Mouse (Mus musculus) right cerebral cortex, postnatal 10 days (tissue): ENCODE measurements around the gene Mmp21.

Experiments
- DNase-seq, 2 experiments: peaks; one replicate each; pipeline ENCODE4 v3.0.0; 2021; ENCODE audit warnings: low spot score in 2 of 2

Mmp21 gene

GRCm38 (mm10) chr7:133662467-133662866, 17.4 kb downstream of the Mmp21 start:
- DNase-seq = no peak

DNA sequence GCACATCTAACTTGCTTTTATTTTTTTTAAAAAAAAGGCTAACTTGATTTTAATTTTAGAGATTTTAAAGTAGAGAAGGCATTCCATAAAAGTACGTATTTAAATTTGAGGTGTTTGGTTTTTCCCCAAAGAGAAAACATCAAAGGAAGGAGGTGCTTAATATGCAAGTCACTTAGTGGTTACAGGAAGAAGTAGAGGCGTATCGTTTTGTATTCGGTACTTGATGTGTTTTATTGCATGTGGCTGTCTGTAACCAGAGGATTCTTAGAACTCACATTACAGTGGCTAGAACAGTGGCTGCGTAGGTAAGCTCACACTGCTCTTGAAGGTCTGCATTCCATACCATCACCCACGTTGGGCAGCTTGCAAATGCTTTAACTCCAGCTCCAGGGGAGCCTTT, 34.1 kb downstream of the Mmp21 start:
- DNase-seq = no peak

- peak; percentile 65 to 75 for DNase-seq
Measured at GRCm38 (mm10) chr7:133638821-133639220, 41.0 kb downstream of the Mmp21 start.

- peak in 1 of 2 experiments; percentile 50 for DNase-seq
Measured at GRCm38 (mm10) chr7:133638306-133638705, 41.6 kb downstream of the Mmp21 start.

DNA sequence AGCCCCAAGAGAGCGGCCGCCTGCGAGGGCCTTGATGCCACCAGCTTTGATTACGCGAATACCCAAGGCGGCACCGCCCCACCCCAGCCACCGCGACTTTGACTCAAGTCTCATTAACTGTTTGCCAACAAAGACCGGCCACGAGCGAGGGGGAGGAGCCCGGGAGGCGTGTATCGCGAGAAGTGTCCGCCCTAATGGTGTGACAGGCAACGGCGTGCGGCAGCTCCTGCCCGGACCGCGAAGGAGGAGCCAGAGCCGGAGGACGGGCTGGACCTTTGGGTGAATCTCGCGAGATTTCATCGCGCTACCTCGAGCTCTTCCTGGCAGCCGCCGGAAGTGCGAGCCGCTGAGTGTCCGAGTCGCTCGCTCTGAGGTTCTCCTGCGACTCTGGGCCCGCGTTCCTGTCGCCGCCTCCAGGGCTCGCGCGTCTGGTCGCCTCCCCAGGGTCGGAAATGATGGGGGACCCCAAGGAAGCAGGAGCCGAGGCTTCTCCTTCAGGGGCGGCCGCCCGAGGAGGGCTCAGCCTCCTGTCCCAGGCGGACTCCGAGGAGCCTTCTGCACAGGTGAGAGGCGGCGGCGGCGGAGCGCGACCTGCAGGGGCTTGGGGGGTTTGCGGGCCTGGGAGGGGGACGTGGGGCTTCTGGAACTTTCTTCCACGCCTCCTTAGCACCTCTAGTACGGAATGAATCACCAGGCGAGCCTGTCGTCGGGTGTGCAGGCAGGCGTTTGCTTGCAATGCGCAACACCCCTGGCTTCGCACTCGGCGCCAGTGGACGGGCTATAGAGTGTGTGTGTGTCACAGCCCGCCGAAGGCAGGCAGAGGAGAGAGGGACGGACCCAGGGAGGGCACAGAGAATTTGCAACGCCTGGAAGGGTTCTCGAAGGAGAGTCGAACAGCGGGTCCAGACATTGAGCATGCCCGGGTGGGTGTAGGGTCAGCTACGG, 42.2 kb downstream of the Mmp21 start, which contains the start of gene Edrf1:
TSS of gene Edrf1 (plus strand) at position 183 of the 945 bp plus-strand sequence.
- DNase-seq = peak; percentile 99

- peak; percentile 89 to 94 for DNase-seq
Measured at GRCm38 (mm10) chr7:133636738-133637352, 43.0 kb downstream of the Mmp21 start.

DNA sequence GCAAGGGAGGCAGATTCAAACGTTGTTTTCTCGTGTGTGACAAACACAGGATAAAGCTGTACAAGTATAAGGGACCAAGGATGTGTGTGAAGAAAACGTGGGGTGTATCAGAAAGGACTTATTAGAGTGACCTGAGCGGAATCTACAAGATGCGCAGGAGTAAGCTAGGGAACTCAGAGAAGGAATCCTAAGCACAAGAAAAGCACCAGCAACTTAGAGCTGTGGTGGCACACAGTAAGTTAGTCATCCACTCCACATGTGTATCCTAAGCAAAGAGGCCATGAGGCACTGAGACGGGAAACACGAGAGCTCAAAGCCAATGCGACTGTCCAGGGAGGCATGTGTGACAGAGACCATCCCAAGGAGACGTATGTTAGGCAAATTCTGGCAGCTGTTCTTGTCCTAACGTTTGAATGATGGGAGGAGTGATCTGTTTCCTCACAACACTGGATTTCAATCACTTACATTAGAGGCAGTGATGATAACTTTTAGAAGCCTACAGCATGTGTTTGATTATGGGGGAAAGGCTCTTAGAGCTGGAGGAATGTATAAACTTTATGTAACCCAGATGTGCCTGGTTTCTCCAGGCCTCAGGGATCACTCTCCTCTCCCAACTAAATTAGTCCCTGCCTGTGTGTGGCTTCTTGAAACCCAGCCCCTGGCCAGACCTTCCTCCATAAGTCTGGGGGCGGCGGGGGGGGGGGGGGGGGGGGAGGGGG, 44.8 kb downstream of the Mmp21 start:
- DNase-seq = no peak

DNA sequence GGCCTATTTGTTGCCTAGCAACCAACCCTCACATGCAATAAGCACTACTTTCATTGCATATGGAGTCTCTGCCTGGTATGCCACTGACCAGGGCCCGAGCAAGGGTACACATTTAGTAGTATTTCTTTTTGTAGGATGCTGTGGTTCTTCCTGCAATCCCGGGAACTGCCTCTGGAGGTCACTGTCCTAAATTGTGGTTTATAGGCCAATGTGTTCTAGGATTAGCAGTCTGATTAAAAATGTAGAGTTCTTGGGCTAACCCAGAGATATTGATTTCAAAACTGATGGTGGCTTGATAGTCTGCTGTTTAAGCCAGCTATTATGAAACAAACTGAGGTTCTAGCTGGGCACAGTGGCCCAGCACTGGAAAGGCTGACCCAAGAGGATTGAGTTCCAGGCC, 47.4 kb downstream of the Mmp21 start:
- DNase-seq = peak in 1 of 2 experiments; percentile 69

DNA sequence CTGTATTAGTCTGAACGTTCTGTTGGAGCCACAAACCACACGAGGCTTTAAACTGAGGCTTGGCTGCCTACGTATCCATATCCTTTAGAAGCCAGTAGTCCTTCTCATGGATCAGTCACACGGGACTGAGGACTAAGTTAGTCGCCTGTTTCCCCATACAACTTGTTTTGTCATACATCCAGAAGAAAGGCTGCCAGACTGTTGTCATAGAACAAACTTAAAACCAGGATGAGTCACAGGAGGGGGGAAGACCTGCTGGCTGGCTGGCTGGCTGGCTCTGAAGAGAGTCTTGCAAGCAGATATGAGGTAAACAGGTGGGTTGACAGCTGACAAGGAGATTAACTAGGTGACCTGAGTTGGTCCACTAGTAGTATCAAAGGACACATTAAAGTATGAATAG, 49.0 kb downstream of the Mmp21 start:
- no peak for DNase-seq

DNA sequence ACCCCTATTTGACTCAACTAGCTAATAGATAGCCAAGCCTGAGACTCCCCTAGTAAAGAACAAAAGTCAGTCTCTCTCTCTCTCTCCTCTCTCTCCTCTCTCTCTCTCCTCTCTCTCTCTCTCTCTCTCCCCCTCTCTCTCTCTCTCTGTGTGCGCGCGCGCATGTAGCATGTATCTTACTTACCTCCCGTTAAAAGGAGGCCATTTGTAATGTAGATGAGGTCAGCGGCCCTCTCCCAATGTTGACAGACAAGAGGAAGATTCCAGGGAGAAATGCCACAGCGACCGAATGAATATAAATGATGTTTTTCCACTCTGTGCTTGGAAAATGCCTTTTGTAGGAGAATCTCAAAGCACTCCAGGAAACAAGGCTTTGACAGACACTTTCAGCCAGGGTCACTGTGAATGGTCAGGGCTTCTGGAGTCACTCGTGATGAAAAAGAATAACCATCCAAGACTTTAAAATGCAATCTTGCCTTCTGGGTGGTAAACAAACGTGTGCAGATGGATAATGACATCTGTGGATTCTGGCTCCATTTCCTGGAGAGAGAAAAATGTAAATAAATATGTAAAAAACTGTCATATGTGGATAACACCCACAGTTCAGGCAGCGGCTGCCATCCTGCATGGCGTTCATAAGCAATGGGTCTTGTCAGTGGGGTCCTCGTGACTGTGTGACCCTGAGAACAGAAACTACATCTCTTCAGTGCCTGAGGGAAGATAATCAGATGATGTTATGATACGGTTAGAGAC, 52.5 kb downstream of the Mmp21 start:
- DNase-seq = no peak
